In genomic region chr2:26544265-26544664, GRCm38 (mm10) we compare ENCODE assay signal across 10 mouse cellular contexts. TPM values are rescaled to one million over a fixed set of nuclear protein-coding genes. Genes with fewer than 3 reads are reported as not detected.
DNase-seq lines count a peak whose midpoint lies in the region; ATAC-seq and TF ChIP-seq lines count a peak whose summit lies in the region.
"Had no signal": no experiment of that assay in that cellular context is flagged by ENCODE, and none has a peak within 500 bp of the region (broad histone marks: within the 10 kb centered on the region; RNA-seq: fewer than 3 reads in every experiment).

No protein-coding gene starts in this region.

- 13% methylated on average over 3 of the region's 3 CpGs for WGBS in kidney, postnatal 0 days

- intact Hi-C loops in gastrocnemius, adult 2 months (cut with DNase I): no loop called here

- no peaks in the 10 kb centered on the region for H3K9me3 ChIP-seq in kidney, postnatal 0 days (replicated peaks; ENCODE audit: low read length)

- H3K4me2 ChIP-seq in kidney, postnatal 0 days (ENCODE audit: low read length): no peak overlapping the region

- DNase-seq in gastrocnemius, adult 2 months: no peak
- DNase-seq in gastrocnemius, postnatal 25 days: no peak
- peak; percentile 57 for DNase-seq in ovary, postnatal 36 days (ENCODE audit: low spot score)
- DNase-seq in ovary, postnatal 10 days (ENCODE audit: low spot score): no peak
- peak; percentile 85 for DNase-seq in kidney, postnatal 0 days (ENCODE audit: low spot score)
- no peak for DNase-seq in thymus, adult 18-20 months
- DNase-seq in gastrocnemius, adult 18-20 months (ENCODE audit: low spot score): no peak
- no peak for DNase-seq in cerebellum, postnatal 14 days
- DNase-seq: midbrain, embryonic 14.5 days had no signal

- H3K27me3 ChIP-seq in kidney, postnatal 0 days (ENCODE audit: insufficient read depth, low read length): no peaks in the 10 kb centered on the region

- no peak overlapping the region for H3K4me3 ChIP-seq in gastrocnemius, adult 2 months
- no peak overlapping the region for H3K4me3 ChIP-seq in kidney, postnatal 0 days (replicated peaks; ENCODE audit: low read depth, low read length)

- no peak for TF ChIP-seq CTCF in gastrocnemius, adult 2 months (IDR thresholded peaks at IDR 0.05)
- no peak for TF ChIP-seq CTCF in kidney, postnatal 0 days (IDR thresholded peaks at IDR 0.05; ENCODE audit: low read depth)

- peaks cover 30% of the 10 kb centered on the region for H3K4me1 ChIP-seq in kidney, postnatal 0 days (replicated peaks; ENCODE audit: insufficient read depth, low read length)

- ATAC-seq in kidney, postnatal 0 days (replicated peaks; ENCODE audit: low FRiP score, low read depth): peak; percentile 45; the same call in 1 of the 2 replicates

- H3K27ac ChIP-seq in gastrocnemius, adult 2 months: peak overlapping the region; percentile 66
- H3K27ac ChIP-seq in kidney, postnatal 0 days: peak overlapping the region; percentile 47; the same call in 1 of the 2 replicates

- H3K9ac ChIP-seq in kidney, postnatal 0 days (ENCODE audit: low read depth, low read length): no peak overlapping the region

- H3K36me3 ChIP-seq in kidney, postnatal 0 days (ENCODE audit: insufficient read depth, low read length): no peaks in the 10 kb centered on the region

RNA-seq across cellular contexts. Expression of gene Notch1, which starts 27.8 kb away (rescaled TPM):
- 10 to 100 TPM in 1 of 2 experiments, 1 to 10 TPM in 1; 6.9 to 11.9 TPM for total RNA-seq in gastrocnemius, adult 2 months (2021)
- total RNA-seq in gastrocnemius, postnatal 25 days (2021): 1 to 10 TPM; 7.0 to 9.2 TPM
- 12.1 and 12.9 TPM in 2 replicates for polyA plus RNA-seq in kidney, postnatal 0 days (2015; fragmentation: Nextera tagmentation; extraction: Ambion mirVana)
- total RNA-seq in gastrocnemius, adult 18-20 months (2021): 10 to 100 TPM in 1 of 2 experiments, 1 to 10 TPM in 1; 6.1 to 10.0 TPM

RNA-seq across cellular contexts. Expression of gene Egfl7, which starts 35.5 kb away (rescaled TPM):
- 10 to 100 TPM; 34.4 to 53.7 TPM for total RNA-seq in gastrocnemius, adult 2 months (2021)
- 10 to 100 TPM; 42.3 to 67.2 TPM for total RNA-seq in gastrocnemius, postnatal 25 days (2021)
- 199 and 211 TPM in 2 replicates for polyA plus RNA-seq in kidney, postnatal 0 days (2015; fragmentation: Nextera tagmentation; extraction: Ambion mirVana)
- total RNA-seq in gastrocnemius, adult 18-20 months (2021): 10 to 100 TPM; 19.6 to 34.7 TPM

RNA-seq across cellular contexts. Expression of gene Gm20532, which starts 42.2 kb away (rescaled TPM):
- total RNA-seq in gastrocnemius, adult 2 months (2021): not detected
- total RNA-seq in gastrocnemius, postnatal 25 days (2021): not detected
- not detected in 2 replicates for polyA plus RNA-seq in kidney, postnatal 0 days (2015; fragmentation: Nextera tagmentation; extraction: Ambion mirVana)
- not detected for total RNA-seq in gastrocnemius, adult 18-20 months (2021)
- total RNA-seq: left cerebral cortex, adult 8-10 months had no signal
- polyA plus RNA-seq: midbrain, embryonic 14.5 days had no signal

RNA-seq across cellular contexts. Expression of gene Agpat2, which starts 60.0 kb away (rescaled TPM):
- 1 to 10 TPM; 2.8 to 7.3 TPM for total RNA-seq in gastrocnemius, adult 2 months (2021)
- 10 to 100 TPM in 1 of 2 experiments, 1 to 10 TPM in 1; 3.0 to 14.6 TPM for total RNA-seq in gastrocnemius, postnatal 25 days (2021)
- 53.8 and 57.1 TPM in 2 replicates for polyA plus RNA-seq in kidney, postnatal 0 days (2015; fragmentation: Nextera tagmentation; extraction: Ambion mirVana)
- 1 to 10 TPM; 6.3 to 7.5 TPM for total RNA-seq in gastrocnemius, adult 18-20 months (2021)

Comparison
In these comparisons a context has a peak if more than half of its experiments do, and no peak if none do; other contexts are left out.
1. DNase-seq: peak in ovary, postnatal 36 days (single experiment) and kidney, postnatal 0 days (single experiment); none in gastrocnemius, adult 2 months (single experiment), gastrocnemius, postnatal 25 days (single experiment), ovary, postnatal 10 days (single experiment), thymus, adult 18-20 months (0 of 2), gastrocnemius, adult 18-20 months (single experiment) and cerebellum, postnatal 14 days (0 of 2).